Mouse (Mus musculus): ENCODE data around the gene Pomt2. TPM values are rescaled to one million over a fixed set of nuclear protein-coding genes. Genes with fewer than 3 reads are reported as not detected.

The Pomt2 gene
- polyA plus RNA-seq, 1 experiment from 2014 or later, result 21.6 TPM

- DNase-seq, result no peak
- no peak for TF ChIP-seq CTCF (IDR thresholded peaks at IDR 0.05; ENCODE audit: low read depth)
- no peaks in the 10 kb centered on the region for H3K9me3 ChIP-seq (ENCODE audit: low read depth, low read length)
- no peak for ATAC-seq (ENCODE audit: insufficient read depth)
- no peaks in the 10 kb centered on the region for H3K27me3 ChIP-seq (ENCODE audit: insufficient read depth, low read length)
- peaks cover 8% of the 10 kb centered on the region; the same call in 1 of the 2 replicates for H3K36me3 ChIP-seq (ENCODE audit: insufficient read depth)
- no peak overlapping the region for H3K4me3 ChIP-seq (ENCODE audit: low read depth, low read length)
- H3K9ac ChIP-seq, result no peak overlapping the region
- no peaks in the 10 kb centered on the region for H3K4me1 ChIP-seq (ENCODE audit: insufficient read depth)
- WGBS, result 79% methylated on average over 2 of the region's 2 CpGs
- no peak overlapping the region for H3K27ac ChIP-seq (ENCODE audit: low read depth)
- H3K4me2 ChIP-seq, result no peak overlapping the region
Observed at GRCm38 (mm10) chr12:87142156-87142555, 5.6 kb downstream of the Pomt2 start.

- ATAC-seq (ENCODE audit: insufficient read depth), result no peak
- H3K36me3 ChIP-seq (ENCODE audit: insufficient read depth), result peaks cover 17% of the 10 kb centered on the region; the same call in 1 of the 2 replicates
- no peak overlapping the region for H3K4me2 ChIP-seq
Observed at GRCm38 (mm10) chr12:87138768-87139167, 9.0 kb downstream of the Pomt2 start.

GRCm38 (mm10) chr12:87138342-87138701 lies 9.4 kb downstream of the Pomt2 start:
- TF ChIP-seq CTCF (IDR thresholded peaks at IDR 0.05; ENCODE audit: low read depth), result no peak
- H3K27ac ChIP-seq (ENCODE audit: low read depth), result no peak overlapping the region
- ATAC-seq (ENCODE audit: insufficient read depth), result no peak
- no peaks in the 10 kb centered on the region for H3K27me3 ChIP-seq (ENCODE audit: insufficient read depth, low read length)
- DNase-seq, result no peak
- H3K9ac ChIP-seq, result no peak overlapping the region
- H3K4me3 ChIP-seq (ENCODE audit: low read depth, low read length), result no peak overlapping the region
- H3K9me3 ChIP-seq (ENCODE audit: low read depth, low read length), result no peaks in the 10 kb centered on the region
- 87% methylated on average over 2 of the region's 2 CpGs for WGBS
- H3K36me3 ChIP-seq (ENCODE audit: insufficient read depth), result peaks cover 17% of the 10 kb centered on the region; the same call in 1 of the 2 replicates
- H3K4me2 ChIP-seq, result no peak overlapping the region
- H3K4me1 ChIP-seq (ENCODE audit: insufficient read depth), result no peaks in the 10 kb centered on the region

More at GRCm38 (mm10) chr12:87138768-87139167, 9.0 kb downstream of the Pomt2 start:
- Histone ChIP-seq H3K9me3 (ENCODE audit: low read depth, low read length) (no peaks in the 10 kb centered on the region), H3K27ac (ENCODE audit: low read depth) (no peak overlapping the region), H3K4me3 (ENCODE audit: low read depth, low read length) (no peak overlapping the region), H3K9ac (no peak overlapping the region), H3K27me3 (ENCODE audit: insufficient read depth, low read length) (no peaks in the 10 kb centered on the region), H3K4me1 (ENCODE audit: insufficient read depth) (no peaks in the 10 kb centered on the region)
- TF ChIP-seq CTCF (IDR thresholded peaks at IDR 0.05; ENCODE audit: low read depth), result no peak
- DNase-seq, result no peak
- WGBS, result 70% methylated on average over 2 of the region's 2 CpGs

GRCm38 (mm10) chr12:87137439-87138341 lies 10.1 kb downstream of the Pomt2 start:
- TF ChIP-seq CTCF (IDR thresholded peaks at IDR 0.05; ENCODE audit: low read depth), result no peak
- H3K9ac ChIP-seq, result no peak overlapping the region
- WGBS, result 86% methylated on average over 15 of the region's 15 CpGs
- no peaks in the 10 kb centered on the region for H3K4me1 ChIP-seq (ENCODE audit: insufficient read depth)
- peaks cover 17% of the 10 kb centered on the region; the same call in 1 of the 2 replicates for H3K36me3 ChIP-seq (ENCODE audit: insufficient read depth)
- H3K27me3 ChIP-seq (ENCODE audit: insufficient read depth, low read length), result no peaks in the 10 kb centered on the region
- no peak for ATAC-seq (ENCODE audit: insufficient read depth)
- no peaks in the 10 kb centered on the region for H3K9me3 ChIP-seq (ENCODE audit: low read depth, low read length)
- no peak overlapping the region for H3K4me3 ChIP-seq (ENCODE audit: low read depth, low read length)
- no peak overlapping the region for H3K4me2 ChIP-seq
- no peak for DNase-seq
- no peak overlapping the region for H3K27ac ChIP-seq (ENCODE audit: low read depth)

- Histone ChIP-seq H3K9me3 (ENCODE audit: low read depth, low read length) (no peaks in the 10 kb centered on the region), H3K36me3 (ENCODE audit: insufficient read depth) (peaks cover 25% of the 10 kb centered on the region; the same call in 1 of the 2 replicates), H3K27me3 (ENCODE audit: insufficient read depth, low read length) (no peaks in the 10 kb centered on the region), H3K4me1 (ENCODE audit: insufficient read depth) (no peaks in the 10 kb centered on the region), H3K4me3 (ENCODE audit: low read depth, low read length) (no peak overlapping the region), H3K4me2 (no peak overlapping the region), H3K27ac (ENCODE audit: low read depth) (no peak overlapping the region), H3K9ac (no peak overlapping the region)
- ATAC-seq (ENCODE audit: insufficient read depth) (no peak), DNase-seq (no peak)
- 88% methylated on average over 9 of the region's 9 CpGs for WGBS
- TF ChIP-seq CTCF (IDR thresholded peaks at IDR 0.05; ENCODE audit: low read depth), result no peak
Observed at GRCm38 (mm10) chr12:87132784-87133183, 15.0 kb downstream of the Pomt2 start.

GRCm38 (mm10) chr12:87132210-87132609 lies 15.6 kb downstream of the Pomt2 start:
- no peaks in the 10 kb centered on the region for H3K4me1 ChIP-seq (ENCODE audit: insufficient read depth)
- peaks cover 26% of the 10 kb centered on the region; the same call in 1 of the 2 replicates for H3K36me3 ChIP-seq (ENCODE audit: insufficient read depth)
- no peak overlapping the region for H3K4me2 ChIP-seq
- H3K4me3 ChIP-seq (ENCODE audit: low read depth, low read length), result no peak overlapping the region
- DNase-seq (no peak), ATAC-seq (ENCODE audit: insufficient read depth) (no peak)
- TF ChIP-seq CTCF (IDR thresholded peaks at IDR 0.05; ENCODE audit: low read depth), result no peak
- no peak overlapping the region for H3K27ac ChIP-seq (ENCODE audit: low read depth)
- H3K27me3 ChIP-seq (ENCODE audit: insufficient read depth, low read length), result no peaks in the 10 kb centered on the region
- 81% methylated on average over 6 of the region's 6 CpGs for WGBS
- H3K9ac ChIP-seq, result no peak overlapping the region
- no peaks in the 10 kb centered on the region for H3K9me3 ChIP-seq (ENCODE audit: low read depth, low read length)

- H3K36me3 ChIP-seq (ENCODE audit: insufficient read depth), result peaks cover 27% of the 10 kb centered on the region; the same call in 1 of the 2 replicates
- no peak overlapping the region for H3K4me3 ChIP-seq (ENCODE audit: low read depth, low read length)
- DNase-seq (peak; percentile 63), ATAC-seq (ENCODE audit: insufficient read depth) (peak; percentile 41; the same call in 1 of the 2 replicates)
- TF ChIP-seq CTCF (IDR thresholded peaks at IDR 0.05; ENCODE audit: low read depth), result peak; percentile 67
- no peak overlapping the region for H3K27ac ChIP-seq (ENCODE audit: low read depth)
- H3K27me3 ChIP-seq (ENCODE audit: insufficient read depth, low read length), result no peaks in the 10 kb centered on the region
- 69% methylated on average over 3 of the region's 3 CpGs for WGBS
- no peak overlapping the region for H3K4me2 ChIP-seq
- H3K9me3 ChIP-seq (ENCODE audit: low read depth, low read length), result no peaks in the 10 kb centered on the region
- H3K4me1 ChIP-seq (ENCODE audit: insufficient read depth), result no peaks in the 10 kb centered on the region
- H3K9ac ChIP-seq, result no peak overlapping the region
Observed at GRCm38 (mm10) chr12:87131619-87132018, 16.1 kb downstream of the Pomt2 start.

Measured in lung, embryonic 14.5 days (tissue).